Mouse (Mus musculus) adrenal gland, postnatal 0 days (tissue): Measurements from ENCODE around the gene Rex2. TPM values are rescaled to one million over a fixed set of nuclear protein-coding genes. Genes with fewer than 3 reads are reported as not detected.

ENCODE experiments used
- polyA plus RNA-seq: library from polyadenylated mRNA; unstranded; fragments of >200 nt; fragmentation: Nextera tagmentation; extraction: Ambion mirVana; gene quantifications from 2 replicates; pipeline ENCODE4 v1.2.1, GENCODE M21; 2015

The Rex2 gene
- 0.13 TPM in 1 of 2 replicates, not detected in the other for polyA plus RNA-seq

DNA sequence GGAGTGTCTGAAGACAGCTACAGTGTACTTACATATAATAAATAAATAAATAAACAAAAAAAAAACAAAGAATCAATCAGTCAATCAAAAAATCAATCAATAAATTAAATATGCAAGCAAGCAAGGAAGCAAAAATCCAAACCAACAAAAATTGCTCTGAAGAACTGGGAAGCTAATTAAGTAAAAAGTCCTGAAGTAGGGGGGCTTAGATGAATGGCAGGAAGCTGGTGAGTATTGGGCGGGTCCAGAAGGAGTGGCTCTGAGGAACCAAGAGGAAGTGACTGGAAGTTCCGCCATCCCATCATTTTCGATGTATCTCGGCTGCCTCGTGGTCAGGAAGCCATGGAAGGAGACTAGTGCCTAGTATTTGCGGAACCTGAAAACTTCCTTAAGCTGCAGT is at the start of gene Rex2:
Gene Rex2 (plus strand): TSS at position 301 of the 400 bp plus-strand sequence.

Other genes with a start within 250 kb of the Rex2 start
- 0.19 TPM in 1 of 2 replicates, not detected in the other for gene Gm21411, start 112.3 kb upstream of the Rex2 start, polyA plus RNA-seq
- gene Zfp989, start 49.9 kb upstream of the Rex2 start, polyA plus RNA-seq, result not detected in 2 replicates
- gene Zfp991, start 110.2 kb downstream of the Rex2 start, polyA plus RNA-seq, result 10.3 and 17.2 TPM in 2 replicates